In the genomic region with DNA sequence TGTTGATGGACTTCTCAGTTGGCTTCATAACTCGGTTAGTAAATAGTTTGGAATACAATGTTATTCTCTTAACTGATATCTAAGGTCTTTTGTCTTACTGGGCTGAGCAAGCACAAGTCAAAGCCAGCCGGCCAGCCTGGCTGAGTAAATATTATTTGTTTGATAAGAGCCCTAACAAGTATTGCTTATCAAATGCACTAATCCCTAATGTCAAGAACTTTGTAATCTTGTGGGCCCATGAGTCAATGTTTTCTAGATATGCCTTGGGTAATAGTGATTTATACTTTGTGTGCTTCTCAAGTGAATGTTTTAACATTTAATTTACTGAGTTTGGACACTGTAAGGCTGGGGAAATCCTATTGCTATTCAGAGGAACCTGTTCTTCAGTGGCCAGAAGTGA, we compare ENCODE assay signal across 30 mouse cellular contexts. TPM values are rescaled to one million over a fixed set of nuclear protein-coding genes. Genes with fewer than 3 reads are reported as not detected.
DNase-seq lines count a peak whose midpoint lies in the region; ATAC-seq and TF ChIP-seq lines count a peak whose summit lies in the region.
"Had no signal": no experiment of that assay in that cellular context is flagged by ENCODE, and none has a peak within 500 bp of the region (broad histone marks: within the 10 kb centered on the region; RNA-seq: fewer than 3 reads in every experiment).

No protein-coding gene starts in this region.

- ATAC-seq in liver, postnatal 0 days = 0 out of 2 replicates have a peak, but pooled peaks have one; percentile 15
- ATAC-seq in liver, embryonic 11.5 days (replicated peaks; ENCODE audit: low FRiP score) = no peak
- ATAC-seq in midbrain, embryonic 11.5 days (ENCODE audit: low FRiP score) = no peak
- peak; percentile 77 for ATAC-seq in intestine, embryonic 16.5 days
- peak; percentile 73; the same call in 1 of the 2 replicates for ATAC-seq in stomach, embryonic 16.5 days (ENCODE audit: insufficient read depth, low FRiP score)
- ATAC-seq: activated CD4-positive, CD25-positive, alpha-beta regulatory T cell, adult 4 months; CD4-positive, CD25-positive, alpha-beta regulatory T cell, adult 4 months; forebrain, postnatal 0 days; midbrain, embryonic 16.5 days had no signal

- TF ChIP-seq CTCF in liver, postnatal 0 days (IDR thresholded peaks at IDR 0.05; ENCODE audit: low read depth) = no peak

- no peak for TF ChIP-seq EP300 in liver, postnatal 0 days (IDR thresholded peaks at IDR 0.05; ENCODE audit: low read depth)

- no peak overlapping the region for H3K9ac ChIP-seq in liver, postnatal 0 days (replicated peaks)
- no peak overlapping the region for H3K9ac ChIP-seq in liver, embryonic 11.5 days (ENCODE audit: low read depth, low read length)
- H3K9ac ChIP-seq in midbrain, embryonic 11.5 days (ENCODE audit: low read length) = no peak overlapping the region
- H3K9ac ChIP-seq in intestine, embryonic 16.5 days (ENCODE audit: low read depth, low read length) = no peak overlapping the region
- H3K9ac ChIP-seq in stomach, embryonic 16.5 days (ENCODE audit: low read length) = no peak overlapping the region
- H3K9ac ChIP-seq: embryonic facial prominence, embryonic 15.5 days; forebrain, embryonic 12.5 days; forebrain, postnatal 0 days; heart, embryonic 13.5 days; hindbrain, embryonic 14.5 days; limb, embryonic 15.5 days had no signal

- no peak overlapping the region for H3K27ac ChIP-seq in liver, postnatal 0 days (ENCODE audit: low read depth)
- no peak overlapping the region for H3K27ac ChIP-seq in liver, embryonic 11.5 days (ENCODE audit: low read depth, low read length)
- no peak overlapping the region for H3K27ac ChIP-seq in midbrain, embryonic 11.5 days (ENCODE audit: low read depth, low read length)
- no peak overlapping the region for H3K27ac ChIP-seq in midbrain, embryonic 10.5 days (replicated peaks)
- H3K27ac ChIP-seq in intestine, embryonic 16.5 days (ENCODE audit: low read length) = no peak overlapping the region
- no peak overlapping the region for H3K27ac ChIP-seq in stomach, embryonic 16.5 days (ENCODE audit: low read length)
- H3K27ac ChIP-seq: embryonic facial prominence, embryonic 10.5 days; embryonic facial prominence, embryonic 15.5 days; forebrain, embryonic 12.5 days; heart, embryonic 13.5 days; hindbrain, embryonic 14.5 days; limb, embryonic 15.5 days had no signal

- no peaks in the 10 kb centered on the region for H3K9me3 ChIP-seq in liver, postnatal 0 days (ENCODE audit: low read length)
- no peaks in the 10 kb centered on the region for H3K9me3 ChIP-seq in liver, embryonic 11.5 days (ENCODE audit: control insufficient read depth, low read length)
- H3K9me3 ChIP-seq in midbrain, embryonic 11.5 days (ENCODE audit: control insufficient read depth, low read length) = no peaks in the 10 kb centered on the region
- no peaks in the 10 kb centered on the region for H3K9me3 ChIP-seq in midbrain, embryonic 10.5 days (replicated peaks)
- H3K9me3 ChIP-seq in intestine, embryonic 16.5 days (ENCODE audit: control insufficient read depth, low read length) = no peaks in the 10 kb centered on the region
- H3K9me3 ChIP-seq in stomach, embryonic 16.5 days (replicated peaks; ENCODE audit: control insufficient read depth, low read length) = no peaks in the 10 kb centered on the region
- H3K9me3 ChIP-seq: embryonic facial prominence, embryonic 10.5 days; embryonic facial prominence, embryonic 15.5 days; forebrain, embryonic 12.5 days; heart, embryonic 13.5 days; limb, embryonic 15.5 days had no signal

- no peaks in the 10 kb centered on the region for H3K27me3 ChIP-seq in liver, postnatal 0 days (ENCODE audit: insufficient read depth, low read length)
- no peaks in the 10 kb centered on the region for H3K27me3 ChIP-seq in liver, embryonic 11.5 days (replicated peaks; ENCODE audit: control insufficient read depth, insufficient read depth, low read length)
- H3K27me3 ChIP-seq in midbrain, embryonic 11.5 days (ENCODE audit: control insufficient read depth, insufficient read depth, low read length) = no peaks in the 10 kb centered on the region
- H3K27me3 ChIP-seq in midbrain, embryonic 10.5 days (ENCODE audit: low read depth, poor library complexity, severe bottlenecking) = no peaks in the 10 kb centered on the region
- peaks cover 3% of the 10 kb centered on the region; the same call in 1 of the 2 replicates for H3K27me3 ChIP-seq in intestine, embryonic 16.5 days (replicated peaks; ENCODE audit: control insufficient read depth, insufficient read depth, low read length)
- no peaks in the 10 kb centered on the region for H3K27me3 ChIP-seq in stomach, embryonic 16.5 days (ENCODE audit: control insufficient read depth, insufficient read depth, low read length)
- H3K27me3 ChIP-seq: embryonic facial prominence, embryonic 15.5 days; forebrain, embryonic 12.5 days; heart, embryonic 13.5 days; limb, embryonic 15.5 days had no signal

- 36% methylated on average over 2 of the region's 2 CpGs for WGBS in liver, postnatal 0 days (ENCODE audit: insufficient replicate concordance)
- WGBS in liver, embryonic 11.5 days = 38% methylated on average over 2 of the region's 2 CpGs
- WGBS in midbrain, embryonic 11.5 days = 67% methylated on average over 2 of the region's 2 CpGs
- 63% methylated on average over 2 of the region's 2 CpGs for WGBS in midbrain, embryonic 10.5 days
- WGBS in intestine, embryonic 16.5 days = 49% methylated on average over 2 of the region's 2 CpGs
- 44% methylated on average over 2 of the region's 2 CpGs for WGBS in stomach, embryonic 16.5 days

- H3K4me2 ChIP-seq in liver, postnatal 0 days (ENCODE audit: low read depth, low read length) = no peak overlapping the region
- H3K4me2 ChIP-seq in liver, embryonic 11.5 days = no peak overlapping the region
- no peak overlapping the region for H3K4me2 ChIP-seq in midbrain, embryonic 11.5 days
- H3K4me2 ChIP-seq in intestine, embryonic 16.5 days (ENCODE audit: low read depth, low read length) = no peak overlapping the region
- H3K4me2 ChIP-seq in stomach, embryonic 16.5 days (ENCODE audit: low read depth, low read length) = no peak overlapping the region
- H3K4me2 ChIP-seq: embryonic facial prominence, embryonic 15.5 days; forebrain, embryonic 12.5 days; heart, embryonic 13.5 days; hindbrain, embryonic 14.5 days; limb, embryonic 15.5 days had no signal

- DNase-seq in liver, postnatal 0 days = no peak
- no peak for DNase-seq in liver, embryonic 11.5 days (ENCODE audit: low spot score)
- DNase-seq in midbrain, embryonic 11.5 days (ENCODE audit: low spot score, missing footprints) = peak; percentile 75
- no peak for DNase-seq in midbrain, embryonic 10.5 days (ENCODE audit: low spot score)
- DNase-seq in right cerebral cortex, adult 18-20 months = no peak
- DNase-seq: adrenal gland, adult 8-10 months; cerebellum, adult 8-10 months; cerebellum, postnatal 25 days; forebrain, postnatal 0 days; gastrocnemius, postnatal 10 days; heart, postnatal 10 days; kidney, adult 2 months; kidney, postnatal 4 days; layer of hippocampus, postnatal 36 days; left cerebral cortex, postnatal 4 days; thymus, adult 2 months; thymus, postnatal 36 days had no signal

- H3K4me1 ChIP-seq in liver, postnatal 0 days (ENCODE audit: insufficient read depth) = no peaks in the 10 kb centered on the region
- no peaks in the 10 kb centered on the region for H3K4me1 ChIP-seq in liver, embryonic 11.5 days (replicated peaks; ENCODE audit: control insufficient read depth, insufficient read depth, low read length)
- no peaks in the 10 kb centered on the region for H3K4me1 ChIP-seq in midbrain, embryonic 11.5 days (ENCODE audit: control insufficient read depth, insufficient read depth, low read length)
- peaks cover 13% of the 10 kb centered on the region for H3K4me1 ChIP-seq in midbrain, embryonic 10.5 days
- H3K4me1 ChIP-seq in intestine, embryonic 16.5 days (ENCODE audit: control insufficient read depth, insufficient read depth, low read length) = no peaks in the 10 kb centered on the region; the same call in 1 of the 2 replicates
- H3K4me1 ChIP-seq in stomach, embryonic 16.5 days (ENCODE audit: control insufficient read depth, insufficient read depth, low read length) = no peaks in the 10 kb centered on the region
- H3K4me1 ChIP-seq: embryonic facial prominence, embryonic 10.5 days; forebrain, embryonic 12.5 days; limb, embryonic 15.5 days had no signal

- no peak overlapping the region for H3K4me3 ChIP-seq in liver, postnatal 0 days (ENCODE audit: low read depth, low read length)
- no peak overlapping the region for H3K4me3 ChIP-seq in liver, embryonic 11.5 days (ENCODE audit: low read depth, low read length)
- no peak overlapping the region for H3K4me3 ChIP-seq in midbrain, embryonic 11.5 days (ENCODE audit: low read depth, low read length)
- no peak overlapping the region for H3K4me3 ChIP-seq in midbrain, embryonic 10.5 days
- no peak overlapping the region for H3K4me3 ChIP-seq in intestine, embryonic 16.5 days (ENCODE audit: low read length)
- H3K4me3 ChIP-seq in stomach, embryonic 16.5 days (replicated peaks; ENCODE audit: low read length) = no peak overlapping the region
- H3K4me3 ChIP-seq: embryonic facial prominence, embryonic 10.5 days; embryonic facial prominence, embryonic 15.5 days; forebrain, embryonic 12.5 days; heart, embryonic 13.5 days; limb, embryonic 15.5 days had no signal

- no peaks in the 10 kb centered on the region for H3K36me3 ChIP-seq in liver, postnatal 0 days (replicated peaks; ENCODE audit: insufficient read depth, low read length)
- H3K36me3 ChIP-seq in liver, embryonic 11.5 days (ENCODE audit: control insufficient read depth, insufficient read depth, low read length) = no peaks in the 10 kb centered on the region
- H3K36me3 ChIP-seq in midbrain, embryonic 11.5 days (ENCODE audit: control insufficient read depth, insufficient read depth, low read length) = no peaks in the 10 kb centered on the region
- H3K36me3 ChIP-seq in midbrain, embryonic 10.5 days = no peaks in the 10 kb centered on the region
- H3K36me3 ChIP-seq in intestine, embryonic 16.5 days (ENCODE audit: control insufficient read depth, insufficient read depth, low read length) = no peaks in the 10 kb centered on the region
- H3K36me3 ChIP-seq in stomach, embryonic 16.5 days (ENCODE audit: control insufficient read depth, insufficient read depth, low read length) = no peaks in the 10 kb centered on the region
- H3K36me3 ChIP-seq: embryonic facial prominence, embryonic 10.5 days; embryonic facial prominence, embryonic 15.5 days; forebrain, embryonic 12.5 days; heart, embryonic 13.5 days; limb, embryonic 15.5 days had no signal

RNA-seq across cellular contexts. Expression of gene Serpina10, which starts 32.8 kb away (rescaled TPM):
- polyA plus RNA-seq in liver, postnatal 0 days (2015; fragmentation: Nextera tagmentation; extraction: Ambion mirVana) = 46.3 and 47.6 TPM in 2 replicates
- 21.2 and 21.8 TPM in 2 replicates for polyA plus RNA-seq in liver, embryonic 11.5 days (2014; fragmentation: Nextera tagmentation; extraction: Ambion mirVana)
- not detected in 2 replicates for polyA plus RNA-seq in midbrain, embryonic 11.5 days (2014; fragmentation: Nextera tagmentation; extraction: Ambion mirVana)
- not detected in 2 replicates for polyA plus RNA-seq in midbrain, embryonic 10.5 days (2016; fragmentation: Nextera tagmentation; extraction: Ambion mirVana)
- polyA plus RNA-seq in intestine, embryonic 16.5 days (2015; fragmentation: Nextera tagmentation; extraction: Ambion mirVana) = 1.3 and 1.9 TPM in 2 replicates
- polyA plus RNA-seq in stomach, embryonic 16.5 days (2015; fragmentation: Nextera tagmentation; extraction: Ambion mirVana) = 2.0 and 3.3 TPM in 2 replicates
- polyA plus RNA-seq: activated CD4-positive, CD25-positive, alpha-beta regulatory T cell, adult 4 months; CD4-positive, CD25-positive, alpha-beta regulatory T cell, adult 4 months; embryonic facial prominence, embryonic 10.5 days; forebrain, embryonic 12.5 days; gonadal fat pad, adult 2 months; midbrain, embryonic 16.5 days; small intestine, adult 2 months had no signal

RNA-seq across cellular contexts. Expression of gene Serpina6, which starts 58.6 kb away (rescaled TPM):
- 5.8 and 10.0 TPM in 2 replicates for polyA plus RNA-seq in liver, postnatal 0 days (2015; fragmentation: Nextera tagmentation; extraction: Ambion mirVana)
- polyA plus RNA-seq in liver, embryonic 11.5 days (2014; fragmentation: Nextera tagmentation; extraction: Ambion mirVana) = 847 and 933 TPM in 2 replicates
- not detected in 2 replicates for polyA plus RNA-seq in midbrain, embryonic 11.5 days (2014; fragmentation: Nextera tagmentation; extraction: Ambion mirVana)
- not detected in 2 replicates for polyA plus RNA-seq in midbrain, embryonic 10.5 days (2016; fragmentation: Nextera tagmentation; extraction: Ambion mirVana)
- polyA plus RNA-seq in intestine, embryonic 16.5 days (2015; fragmentation: Nextera tagmentation; extraction: Ambion mirVana) = 53.8 and 90.3 TPM in 2 replicates
- polyA plus RNA-seq in stomach, embryonic 16.5 days (2015; fragmentation: Nextera tagmentation; extraction: Ambion mirVana) = 142 and 172 TPM in 2 replicates
- polyA plus RNA-seq: activated CD4-positive, CD25-positive, alpha-beta regulatory T cell, adult 4 months; CD4-positive, CD25-positive, alpha-beta regulatory T cell, adult 4 months; embryonic facial prominence, embryonic 10.5 days; forebrain, embryonic 12.5 days; forebrain, postnatal 0 days; hindbrain, embryonic 14.5 days; midbrain, embryonic 16.5 days; small intestine, adult 2 months; thymus, adult 2 months had no signal

Comparison
In these comparisons a context has a peak if more than half of its experiments do, and no peak if none do; other contexts are left out.
1. ATAC-seq: peak in liver, postnatal 0 days (single experiment), intestine, embryonic 16.5 days (single experiment) and stomach, embryonic 16.5 days (single experiment); none in liver, embryonic 11.5 days (single experiment) and midbrain, embryonic 11.5 days (single experiment).